Mouse (Mus musculus) E14TG2a.4 (cell line): ENCODE measurements around the gene Hyal3.

Experiments used
- CTCF ChIP-seq: conservative IDR thresholded peaks from 2 replicates; pipeline ENCODE4 v1.5.1; 2014; ENCODE audit warnings: low read length
- NANOG ChIP-seq: IDR thresholded peaks from 2 replicates; pipeline ENCODE4 v1.6.1; 2014; ENCODE audit warnings: borderline replicate concordance, low read length, mixed read lengths

DNA sequence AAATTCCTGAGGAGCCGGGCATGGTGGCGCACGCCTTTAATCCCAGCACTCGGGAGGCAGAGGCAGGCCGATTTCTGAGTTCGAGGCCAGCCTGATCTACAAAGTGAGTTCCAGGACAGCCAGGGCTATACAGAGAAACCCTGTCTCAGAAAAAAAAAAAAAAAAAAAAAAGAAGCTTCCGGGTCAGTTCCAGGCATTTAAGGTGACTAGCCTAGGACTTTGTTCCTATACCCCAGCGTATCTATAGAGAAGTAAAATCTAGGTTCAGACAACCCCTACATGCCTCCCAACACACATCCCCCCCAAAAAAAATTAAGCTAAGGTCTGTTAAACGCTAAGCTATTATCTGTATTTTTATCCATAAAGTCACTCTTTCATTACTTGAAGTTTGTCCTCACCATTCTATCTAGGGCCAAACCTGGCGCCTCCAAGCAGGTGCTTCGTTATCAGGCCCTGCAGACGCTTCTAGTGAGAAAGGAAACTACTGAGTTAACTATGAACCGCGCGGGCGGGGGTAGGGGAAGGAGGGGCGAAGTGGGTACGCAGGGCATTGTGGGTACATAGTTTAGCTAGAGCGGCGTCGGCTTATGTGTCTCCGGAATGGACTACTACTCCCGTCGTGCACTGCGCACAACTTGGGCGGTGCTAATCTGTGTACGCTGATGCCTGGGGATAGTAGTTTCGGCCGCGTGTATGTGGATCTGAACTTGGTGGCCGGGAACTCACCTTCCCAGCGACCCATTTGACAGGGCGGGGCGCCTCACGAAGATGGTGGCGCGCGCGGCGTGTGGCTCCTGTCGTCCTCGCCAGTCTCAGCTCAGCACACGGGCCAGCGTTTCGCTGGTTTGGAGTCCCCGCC lies 6.6 kb downstream of the Hyal3 start, which contains the start of gene Ifrd2:
- no peak for TF ChIP-seq CTCF
- TF ChIP-seq NANOG, result no peak
